Mouse (Mus musculus) forebrain, embryonic 10.5 days (tissue): Measurements from ENCODE around the gene Cfap44. TPM values are rescaled to one million over a fixed set of nuclear protein-coding genes. Genes with fewer than 3 reads are reported as not detected.

Source experiments
- DNase-seq: peaks from one replicate; pipeline ENCODE4 v3.0.0-alpha.2; 2017; ENCODE audit warnings: low spot score; ENCODE audit errors: extremely low spot score
- H3K27ac ChIP-seq: fragments of 300-500 bp; sonication (generic); 2 replicates; pipeline ENCODE4 v1.5.1; 2016; ENCODE audit warnings: mild to moderate bottlenecking
- H3K27me3 ChIP-seq: fragments of 300-500 bp; sonication (generic); 2 replicates; pipeline ENCODE4 v1.6.1; 2016; ENCODE audit warnings: mild to moderate bottlenecking; ENCODE audit not compliant: poor library complexity, severe bottlenecking
- H3K36me3 ChIP-seq: fragments of 300-500 bp; sonication (generic); replicated peaks from 2 replicates; pipeline ENCODE4 v1.6.1; 2016; ENCODE audit warnings: mild to moderate bottlenecking, moderate library complexity
- H3K4me1 ChIP-seq: fragments of 300-500 bp; sonication (generic); 2 replicates; pipeline ENCODE4 v1.6.1; 2016
- H3K4me3 ChIP-seq: fragments of 300-500 bp; sonication (generic); 2 replicates; pipeline ENCODE4 v1.5.1; 2016; ENCODE audit warnings: mild to moderate bottlenecking, moderate library complexity
- H3K9me3 ChIP-seq: fragments of 300-500 bp; sonication (generic); 2 replicates; pipeline ENCODE4 v1.6.1; 2016; ENCODE audit warnings: mild to moderate bottlenecking, moderate library complexity
- WGBS: fragments of 180-500 bp; shearing (Covaris S2); methylation state at CpG from one replicate; pipeline ENCODE4 v1.1.7; 2016; 5-methylcytosine and 5-hydroxymethylcytosine counted together
- polyA plus RNA-seq: library from polyadenylated mRNA; unstranded; fragments of >200 nt; fragmentation: Nextera tagmentation; extraction: Ambion mirVana; gene quantifications from 2 replicates; pipeline ENCODE4 v1.2.1, GENCODE M21; 2016

Gene Cfap44
- 0.45 and 0.63 TPM in 2 replicates for polyA plus RNA-seq

DNA sequence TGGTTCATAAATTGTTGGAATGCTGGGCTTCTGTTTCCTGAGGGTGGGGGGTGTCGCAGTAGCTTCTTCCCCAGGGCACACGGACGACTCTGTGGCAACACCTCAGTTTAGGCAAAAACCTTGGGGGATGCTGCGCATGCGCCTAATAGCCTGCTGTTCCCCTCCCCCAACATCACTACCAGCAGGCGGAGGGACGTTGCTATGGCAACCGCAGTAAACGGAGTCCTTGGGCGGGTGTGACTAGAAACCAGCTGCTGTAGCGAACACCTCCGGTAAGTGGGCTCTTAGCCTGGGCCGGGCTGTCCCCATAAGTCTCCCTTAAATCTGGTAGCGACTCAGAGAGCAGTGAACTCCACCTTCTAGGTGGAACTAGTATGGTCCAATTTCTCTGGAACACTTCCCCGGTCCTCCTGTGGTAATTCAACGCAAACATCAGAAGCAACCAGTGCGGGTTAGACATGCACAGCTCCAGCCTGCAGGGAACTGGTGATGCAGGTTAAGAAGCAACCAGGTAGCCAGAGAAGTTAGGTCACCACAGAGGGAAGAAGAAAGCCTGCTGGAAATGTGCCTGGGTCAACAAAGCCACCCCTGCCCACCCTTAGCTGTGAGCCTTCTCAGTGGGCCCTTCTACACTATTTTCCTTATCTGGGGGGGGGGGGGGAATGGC lies at the start of gene Cfap44:
TSS of gene Cfap44 (plus strand) at position 220 of the 667 bp plus-strand sequence.
- peak within 1 kb of the TSS; percentile 49 for H3K4me3 ChIP-seq
- H3K27me3 ChIP-seq: peaks cover 4% of the 10 kb centered on the region; the same call in 1 of the 2 replicates
- peak within 1 kb of the TSS; percentile 77 for H3K27ac ChIP-seq
- DNase-seq: peak; percentile 92
- no peaks in the 10 kb centered on the region for H3K9me3 ChIP-seq
- 2% methylated on average over 17 of the region's 17 CpGs for WGBS
- H3K36me3 ChIP-seq: peaks cover 12% of the 10 kb centered on the region
- peaks cover 16% of the 10 kb centered on the region for H3K4me1 ChIP-seq

GRCm38 (mm10) chr16:44347071-44347901 lies 47.3 kb upstream of the Cfap44 start, which contains the start of gene Spice1:
Spice1 (plus strand) TSS chr16:44347121.
- Histone ChIP-seq H3K4me1 (peaks cover 28% of the 10 kb centered on the region), H3K27ac (peak within 1 kb of the TSS; percentile 96), H3K4me3 (peak within 1 kb of the TSS; percentile 92), H3K36me3 (no peaks in the 10 kb centered on the region), H3K9me3 (no peaks in the 10 kb centered on the region), H3K27me3 (no peaks in the 10 kb centered on the region)
- under 1% methylated on average over 67 of the region's 67 CpGs for WGBS
- DNase-seq: peak; percentile 91

- no peak for DNase-seq
- WGBS: 95% methylated on average over 4 of the region's 4 CpGs
- Histone ChIP-seq H3K27me3 (no peaks in the 10 kb centered on the region), H3K4me1 (peaks cover 28% of the 10 kb centered on the region), H3K27ac (no peak overlapping the region), H3K36me3 (no peaks in the 10 kb centered on the region), H3K4me3 (no peak overlapping the region), H3K9me3 (no peaks in the 10 kb centered on the region)
These were observed 44.7 kb upstream of the Cfap44 start for GRCm38 (mm10) chr16:44349801-44350397.

- no peak for DNase-seq
- no peak overlapping the region for H3K4me3 ChIP-seq
- H3K9me3 ChIP-seq: no peaks in the 10 kb centered on the region
- no peaks in the 10 kb centered on the region for H3K27me3 ChIP-seq
- H3K4me1 ChIP-seq: no peaks in the 10 kb centered on the region
- peaks cover 36% of the 10 kb centered on the region for H3K36me3 ChIP-seq
- H3K27ac ChIP-seq: no peak overlapping the region
- WGBS: 86% methylated on average over 7 of the region's 7 CpGs
These were observed 38.3 kb upstream of the Cfap44 start for GRCm38 (mm10) chr16:44356291-44356690.

DNA sequence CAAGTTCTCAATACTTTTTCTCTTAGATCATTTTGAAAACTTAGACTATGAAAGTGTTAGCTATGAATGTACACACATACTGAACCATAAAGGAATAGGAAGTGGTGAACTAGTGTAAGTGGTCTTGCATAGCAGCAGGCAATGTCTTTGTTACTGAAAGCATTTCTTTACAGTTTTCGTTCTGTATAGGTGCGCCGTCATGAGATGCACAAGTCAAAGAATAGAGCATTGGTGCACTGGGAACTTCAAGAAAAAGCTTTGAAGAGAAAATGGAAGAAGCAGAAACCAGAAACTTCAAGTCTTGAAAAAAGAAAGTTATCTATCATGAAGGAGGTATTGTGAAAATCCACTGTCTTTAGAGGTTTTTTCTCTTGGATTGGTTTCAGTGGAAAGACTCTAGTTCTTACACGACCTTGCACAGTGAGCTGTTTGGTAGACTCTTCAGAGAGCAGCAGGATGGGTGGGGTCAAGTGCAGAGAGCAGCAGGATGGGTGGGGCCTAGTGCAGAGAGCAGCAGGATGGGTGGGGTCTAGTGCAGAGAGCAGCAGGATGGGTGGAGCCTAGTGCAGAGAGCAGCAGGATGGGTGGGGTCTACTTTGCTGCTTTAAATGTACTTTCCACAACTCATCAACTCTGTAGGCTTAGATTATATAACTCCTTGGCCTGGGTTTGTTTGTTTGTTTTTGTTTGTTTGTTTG lies 36.9 kb upstream of the Cfap44 start:
- 79% methylated on average over 4 of the region's 4 CpGs for WGBS
- no peak overlapping the region for H3K4me3 ChIP-seq
- H3K4me1 ChIP-seq: no peaks in the 10 kb centered on the region
- H3K27ac ChIP-seq: no peak overlapping the region
- H3K9me3 ChIP-seq: no peaks in the 10 kb centered on the region
- H3K36me3 ChIP-seq: peaks cover 47% of the 10 kb centered on the region
- H3K27me3 ChIP-seq: no peaks in the 10 kb centered on the region
- DNase-seq: no peak

DNA sequence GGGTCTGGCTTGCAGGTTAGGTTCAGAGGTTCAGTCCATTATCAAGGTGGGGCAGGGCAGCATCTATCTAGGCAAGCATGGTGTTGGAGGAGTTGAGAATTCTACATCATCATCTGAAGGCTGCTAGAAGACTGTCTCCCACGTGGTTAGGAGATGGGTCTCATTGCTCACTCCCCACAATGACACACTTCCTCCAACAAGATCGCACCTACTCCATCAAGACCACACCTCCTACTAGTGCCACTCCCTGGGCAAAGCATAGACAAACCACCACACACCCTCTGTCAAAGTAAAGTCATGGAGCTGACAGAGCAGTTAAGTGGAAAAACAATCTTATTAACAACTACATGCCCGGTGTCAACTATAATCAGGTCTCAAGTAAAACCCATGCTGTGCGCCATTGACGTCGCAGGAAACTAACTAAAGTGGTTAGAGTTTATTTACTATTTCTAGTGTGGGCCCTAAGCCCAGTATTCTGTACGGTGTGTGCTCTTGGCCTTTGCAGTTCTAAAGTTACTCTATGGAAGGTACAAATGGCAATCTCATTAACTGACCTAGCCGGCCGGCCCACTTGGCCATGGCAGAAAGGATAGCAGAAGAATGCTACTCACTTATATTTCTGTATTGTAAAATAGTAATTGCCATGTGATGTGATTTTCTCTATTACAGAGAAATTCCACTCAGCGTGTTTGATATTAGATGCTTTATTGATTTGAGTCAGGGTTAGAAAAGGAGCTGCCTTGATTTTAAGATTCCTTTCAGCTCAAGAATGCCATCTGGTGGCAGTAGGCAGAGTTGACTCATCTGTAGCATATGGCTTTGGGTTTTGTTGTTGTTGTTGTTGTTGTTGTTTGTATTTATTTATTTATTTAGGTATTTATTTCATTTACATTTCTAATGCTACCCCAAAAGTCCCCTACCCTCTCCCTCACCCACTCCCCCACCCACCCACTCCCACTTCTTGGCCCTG lies 32.4 kb upstream of the Cfap44 start:
- peaks cover 66% of the 10 kb centered on the region for H3K36me3 ChIP-seq
- WGBS: 90% methylated on average over 10 of the region's 10 CpGs
- H3K27me3 ChIP-seq: no peaks in the 10 kb centered on the region
- no peaks in the 10 kb centered on the region for H3K9me3 ChIP-seq
- no peak for DNase-seq
- no peaks in the 10 kb centered on the region for H3K4me1 ChIP-seq
- no peak overlapping the region for H3K4me3 ChIP-seq
- no peak overlapping the region for H3K27ac ChIP-seq

GRCm38 (mm10) chr16:44365522-44365921 lies 29.1 kb upstream of the Cfap44 start:
- H3K36me3 ChIP-seq: peaks cover 58% of the 10 kb centered on the region
- WGBS: 96% methylated on average over 7 of the region's 7 CpGs

DNA sequence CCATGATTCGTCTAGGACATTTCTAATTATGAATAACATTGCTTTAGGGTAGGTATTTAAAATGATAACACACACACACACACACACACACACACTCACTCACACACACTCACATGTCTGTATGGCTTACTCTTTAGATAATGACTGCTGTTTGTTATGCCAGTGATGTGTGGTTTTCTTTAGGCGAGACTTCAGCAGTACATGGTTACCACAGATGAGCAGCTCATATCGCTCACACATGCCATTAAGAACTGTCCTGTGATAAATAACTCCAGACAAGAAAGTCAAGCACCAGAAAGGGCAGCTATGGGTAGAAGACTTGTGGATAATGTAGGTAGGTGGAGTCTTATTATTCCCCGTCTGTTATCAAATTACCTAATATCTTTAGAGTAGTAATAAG lies 19.1 kb upstream of the Cfap44 start:
- H3K9me3 ChIP-seq: no peaks in the 10 kb centered on the region
- H3K27me3 ChIP-seq: no peaks in the 10 kb centered on the region
- peaks cover 62% of the 10 kb centered on the region for H3K36me3 ChIP-seq
- no peak for DNase-seq
- no peak overlapping the region for H3K27ac ChIP-seq
- 91% methylated on average over 4 of the region's 4 CpGs for WGBS
- H3K4me3 ChIP-seq: no peak overlapping the region
- H3K4me1 ChIP-seq: 0 out of 2 replicates have a peak, but pooled peaks cover under 1% of the 10 kb centered on the region

More at GRCm38 (mm10) chr16:44365522-44365921, 29.1 kb upstream of the Cfap44 start:
- Histone ChIP-seq H3K27me3 (no peaks in the 10 kb centered on the region), H3K4me3 (no peak overlapping the region), H3K9me3 (no peaks in the 10 kb centered on the region), H3K4me1 (no peaks in the 10 kb centered on the region), H3K27ac (no peak overlapping the region)
- DNase-seq: no peak

GRCm38 (mm10) chr16:44380006-44380405 lies 14.6 kb upstream of the Cfap44 start:
- Histone ChIP-seq H3K27me3 (no peaks in the 10 kb centered on the region), H3K36me3 (peaks cover 41% of the 10 kb centered on the region), H3K4me3 (no peak overlapping the region), H3K9me3 (no peaks in the 10 kb centered on the region), H3K4me1 (peaks cover 24% of the 10 kb centered on the region), H3K27ac (no peak overlapping the region)
- DNase-seq: no peak
- 77% methylated on average over 4 of the region's 4 CpGs for WGBS

DNA sequence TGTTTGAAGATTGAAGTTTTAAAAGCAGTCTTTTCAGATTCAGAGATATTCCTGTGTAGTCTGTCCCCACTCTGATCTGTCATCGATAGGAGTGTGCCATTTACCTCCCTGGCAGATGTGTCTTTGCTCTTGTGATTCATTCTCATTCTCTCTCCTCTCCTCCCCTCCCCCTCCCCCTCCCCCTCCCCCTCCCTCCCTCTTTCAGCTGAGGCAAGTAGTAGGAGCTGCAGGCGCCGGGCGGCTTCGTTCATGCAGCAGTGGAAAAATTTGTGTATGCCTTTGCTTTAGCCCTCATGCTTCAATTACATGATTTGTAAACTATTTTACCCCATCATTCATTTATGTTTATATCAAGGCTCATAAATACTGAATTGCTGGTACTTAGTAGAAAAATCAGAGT lies 13.0 kb upstream of the Cfap44 start:
- Histone ChIP-seq H3K4me3 (no peak overlapping the region), H3K36me3 (peaks cover 55% of the 10 kb centered on the region), H3K27ac (no peak overlapping the region), H3K9me3 (no peaks in the 10 kb centered on the region), H3K4me1 (peaks cover 24% of the 10 kb centered on the region), H3K27me3 (no peaks in the 10 kb centered on the region)
- 16% methylated on average over 5 of the region's 5 CpGs for WGBS
- no peak for DNase-seq

GRCm38 (mm10) chr16:44383549-44383948 lies 11.0 kb upstream of the Cfap44 start:
- H3K27ac ChIP-seq: no peak overlapping the region
- H3K4me1 ChIP-seq: peaks cover 24% of the 10 kb centered on the region
- H3K4me3 ChIP-seq: no peak overlapping the region
- no peaks in the 10 kb centered on the region for H3K9me3 ChIP-seq
- no peak for DNase-seq
- no peaks in the 10 kb centered on the region for H3K27me3 ChIP-seq
- WGBS: 27% methylated on average over 2 of the region's 2 CpGs
- H3K36me3 ChIP-seq: peaks cover 65% of the 10 kb centered on the region
